Mouse (Mus musculus) layer of hippocampus, postnatal 36 days (tissue): Measurements from ENCODE around the gene Hdx. TPM values are rescaled to one million over a fixed set of nuclear protein-coding genes. Genes with fewer than 3 reads are reported as not detected.

Experiments used
- DNase-seq, 2 experiments: peaks; one replicate each; pipeline ENCODE4 v3.0.0; 2022
- total RNA-seq, 2 experiments: library from RNA; stranded (reverse); gene quantifications; 2 replicates each; pipeline ENCODE4 v1.2.3; 2021

The Hdx gene
- total RNA-seq, result 1 to 10 TPM; 3.5 to 3.6 TPM

DNA sequence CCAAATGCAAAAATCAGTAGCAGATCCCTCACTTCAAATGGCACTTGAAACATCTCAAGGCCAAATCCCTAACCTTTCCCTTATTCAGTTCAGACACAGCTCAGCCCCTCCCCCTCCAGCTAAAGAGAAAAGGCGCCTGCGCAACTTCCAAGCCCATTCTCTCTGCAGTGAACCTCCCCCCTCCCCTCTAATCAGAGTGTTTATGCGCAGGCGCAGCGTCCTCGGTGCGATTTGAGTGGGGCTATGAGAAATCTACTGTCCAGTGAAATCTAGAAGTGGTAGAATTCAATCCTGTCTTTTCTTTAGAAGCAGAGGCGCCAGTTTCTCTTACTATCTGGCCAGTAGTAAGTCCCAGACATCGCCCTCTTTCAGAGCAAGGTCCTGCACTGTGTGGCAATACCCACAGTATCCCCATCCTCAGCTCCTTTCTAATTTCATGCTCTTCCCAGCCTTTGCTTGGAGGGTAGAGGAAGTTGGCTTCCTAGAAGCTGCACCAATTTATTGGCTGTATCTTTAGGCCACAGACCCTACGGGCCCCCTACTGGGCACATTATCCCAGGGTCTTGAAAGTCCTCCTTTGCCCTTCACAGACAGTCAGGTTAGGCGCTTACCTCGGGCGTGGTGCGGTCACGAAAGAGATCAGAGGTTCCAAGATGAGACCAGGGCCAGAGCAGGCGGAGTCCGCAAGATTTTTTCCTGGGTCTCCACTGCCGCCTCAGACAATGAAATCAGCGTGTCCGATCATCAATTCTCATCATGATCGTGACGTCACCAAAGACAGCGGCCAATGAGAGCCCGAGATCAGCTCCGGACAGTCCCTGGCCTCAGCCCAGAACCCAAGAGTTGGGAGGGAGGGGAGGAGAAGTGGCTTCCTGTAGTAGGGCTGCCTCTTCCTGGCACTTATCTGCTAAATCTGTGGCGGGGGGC, at the start of gene Hdx:
Hdx (minus strand) TSS at position 724 of the 927 bp plus-strand sequence.
- peak; percentile 58 to 63 for DNase-seq

DNA sequence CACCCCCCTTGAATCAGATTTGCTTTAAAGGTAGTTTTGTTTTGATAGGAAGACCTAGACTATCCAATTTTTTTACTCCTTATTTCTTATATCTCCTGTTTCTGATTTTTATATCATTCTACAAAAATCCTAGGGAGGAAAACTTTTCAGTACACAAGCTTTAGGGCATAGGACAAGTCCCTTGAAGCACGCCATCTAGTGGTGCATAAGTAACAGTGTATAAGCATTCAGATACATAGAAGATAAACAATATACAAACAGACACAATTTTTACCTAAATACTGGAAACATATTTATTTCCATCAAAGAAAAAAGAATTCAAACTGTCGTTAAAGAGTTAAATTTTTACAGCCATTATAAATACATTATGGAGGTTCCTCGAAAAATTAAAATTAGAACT, 11.2 kb downstream of the Hdx start:
- no peak for DNase-seq

DNA sequence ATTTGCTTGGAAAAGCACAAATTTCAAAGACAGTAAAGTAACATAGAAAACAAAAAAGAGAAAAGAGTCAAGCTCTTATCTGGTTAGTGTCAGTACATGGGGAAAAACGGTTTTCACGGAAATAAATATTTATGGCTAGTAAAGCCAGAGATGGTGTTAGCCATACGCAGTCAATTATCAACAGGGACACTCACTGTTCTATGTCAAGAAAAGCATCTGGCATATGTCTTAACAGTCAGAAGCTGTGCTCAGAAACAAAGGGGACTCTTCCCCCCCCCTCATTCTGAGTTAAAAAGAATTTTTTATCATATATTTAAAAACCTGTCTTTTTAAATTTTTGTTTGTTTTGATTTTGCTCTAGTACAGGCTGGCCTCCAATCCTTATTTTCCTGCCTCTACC, 25.2 kb downstream of the Hdx start:
- DNase-seq, result no peak

DNA sequence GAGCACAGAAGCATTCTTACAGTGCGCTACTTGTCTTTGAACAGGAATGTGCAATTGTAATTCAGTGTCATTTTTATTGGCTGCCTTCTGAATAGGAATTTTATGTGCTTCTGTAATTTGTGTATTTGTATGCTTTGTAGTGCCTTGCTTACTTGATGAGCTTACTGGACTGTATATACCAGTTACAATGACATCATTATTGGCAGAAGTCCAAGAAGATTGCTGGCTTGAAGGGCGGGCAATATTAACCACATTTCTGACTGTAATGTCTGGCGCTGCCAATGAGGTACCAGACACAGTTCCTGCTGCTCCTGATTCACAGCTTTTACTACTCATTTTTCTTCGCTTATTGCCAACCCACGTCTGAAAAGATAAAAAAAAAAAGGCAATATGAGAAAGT, 36.5 kb downstream of the Hdx start:
- no peak for DNase-seq

DNA sequence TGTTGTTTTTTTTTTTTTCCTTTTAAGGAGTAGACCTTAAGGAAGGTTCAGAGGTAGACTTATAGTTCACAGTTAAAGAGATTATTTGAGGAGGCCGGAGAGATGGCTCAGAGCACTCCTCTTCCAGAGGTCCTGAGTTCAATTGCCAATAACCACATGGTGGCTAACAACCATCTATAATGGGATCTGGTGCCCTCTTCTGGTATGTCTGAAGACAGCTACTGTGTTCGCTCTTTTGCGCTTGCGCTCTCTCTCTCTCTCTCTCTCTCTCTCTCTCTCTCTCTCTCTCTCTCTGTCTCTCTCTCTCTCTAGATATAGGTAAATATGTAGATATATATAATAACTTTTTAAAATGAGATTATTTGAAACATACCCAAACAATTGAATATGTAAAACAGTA, 38.2 kb downstream of the Hdx start:
- no peak for DNase-seq

DNA sequence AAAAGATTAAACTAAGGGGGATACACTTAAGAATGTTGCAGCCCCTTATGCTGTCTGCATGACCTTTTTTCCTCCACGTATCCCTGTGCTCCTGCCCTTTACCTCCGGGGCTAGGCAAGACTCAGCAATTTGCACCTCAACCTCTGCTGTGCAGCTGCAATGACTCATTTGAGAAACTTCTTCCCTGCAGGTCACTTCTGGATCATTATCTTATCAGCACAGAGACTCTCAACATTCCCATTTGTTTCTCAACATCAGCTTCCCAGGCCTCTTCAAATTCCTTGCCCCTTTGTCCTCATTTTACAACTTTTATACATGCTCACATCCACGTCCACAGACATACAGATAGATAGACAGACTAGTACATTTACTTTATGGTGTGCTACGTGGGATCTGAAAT, 51.9 kb downstream of the Hdx start:
- no peak for DNase-seq

DNA sequence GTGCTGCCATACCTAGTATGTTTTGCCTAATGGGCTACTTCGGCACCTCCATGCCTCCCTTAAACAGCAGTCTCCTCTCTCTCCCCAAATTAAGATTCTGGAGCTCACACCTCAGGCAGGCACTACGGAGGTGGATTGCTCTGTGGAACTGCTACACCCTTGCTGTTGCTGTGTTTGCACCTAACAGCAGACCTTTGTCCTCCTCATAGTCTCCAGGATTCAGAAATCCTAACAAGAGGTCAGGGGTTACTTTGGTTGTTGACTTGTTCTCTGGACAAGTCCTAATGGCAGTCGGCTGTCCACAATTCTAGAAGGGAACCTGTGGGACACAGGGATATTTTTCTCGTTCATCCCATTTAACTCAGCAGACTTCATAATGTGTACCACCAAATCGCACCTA, 56.3 kb downstream of the Hdx start:
- no peak for DNase-seq

DNA sequence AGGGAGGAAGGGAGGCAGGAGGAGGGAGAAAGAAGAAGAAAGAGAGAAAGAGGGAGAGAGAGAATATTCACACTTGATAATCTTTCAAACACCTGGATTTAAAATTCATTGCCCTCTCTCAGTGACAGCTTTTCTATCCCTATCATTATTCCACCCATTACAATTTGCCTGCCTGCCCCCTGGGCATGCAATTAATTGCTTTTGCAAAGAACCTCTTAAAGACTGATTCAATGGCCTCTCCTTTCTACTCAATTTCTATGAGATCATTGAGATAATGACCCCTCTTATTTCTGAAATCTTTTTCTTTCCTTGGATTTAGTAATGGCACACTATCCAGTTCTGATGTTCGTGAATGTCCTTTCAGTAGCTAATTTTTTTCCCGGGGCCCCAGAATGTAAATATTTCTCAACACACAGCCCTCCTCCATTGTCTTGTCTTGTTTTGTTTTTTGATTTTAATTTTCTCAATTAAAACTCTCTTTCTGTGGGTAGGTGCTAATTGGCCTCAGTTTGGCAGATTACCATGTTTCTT, 99.2 kb downstream of the Hdx start:
- no peak for DNase-seq

DNA sequence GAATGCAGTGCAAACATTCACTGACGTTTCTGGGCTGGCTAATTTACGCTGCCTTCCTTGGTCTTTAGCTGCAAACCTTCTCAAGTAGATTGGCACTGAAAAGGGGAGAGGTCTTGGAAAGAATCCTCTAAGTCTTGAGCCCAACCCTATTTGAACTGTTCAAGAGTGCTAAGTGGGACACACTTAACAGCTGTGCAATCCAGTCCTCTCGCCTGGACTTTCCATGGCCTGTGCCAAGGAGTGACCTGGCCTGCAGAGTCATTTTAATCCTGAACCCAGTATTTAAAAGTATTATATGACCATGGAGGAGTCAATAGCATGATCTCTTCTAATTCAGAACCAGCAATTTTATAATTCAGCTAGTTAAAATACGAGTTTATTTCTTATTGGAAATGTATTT, 109.3 kb downstream of the Hdx start:
- DNase-seq, result no peak

DNA sequence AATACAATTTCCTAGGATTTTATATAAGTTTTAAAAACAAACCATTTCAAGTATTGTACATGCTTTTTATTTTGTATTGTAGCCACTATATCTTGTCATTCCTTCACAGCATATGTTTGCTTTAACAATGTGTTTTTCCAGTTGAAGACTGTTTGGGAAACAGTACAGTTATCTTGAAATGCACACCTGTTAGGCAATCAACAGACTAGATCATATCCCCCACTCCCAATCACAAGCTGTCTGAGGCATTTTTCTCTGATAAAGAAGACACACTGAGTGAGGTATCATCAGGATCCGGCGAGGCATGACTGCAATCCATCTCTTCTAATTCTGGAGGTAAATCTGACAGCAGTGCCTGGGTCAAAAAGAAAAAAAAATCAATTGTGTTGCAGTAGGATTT, 119.8 kb downstream of the Hdx start:
- no peak for DNase-seq

DNA sequence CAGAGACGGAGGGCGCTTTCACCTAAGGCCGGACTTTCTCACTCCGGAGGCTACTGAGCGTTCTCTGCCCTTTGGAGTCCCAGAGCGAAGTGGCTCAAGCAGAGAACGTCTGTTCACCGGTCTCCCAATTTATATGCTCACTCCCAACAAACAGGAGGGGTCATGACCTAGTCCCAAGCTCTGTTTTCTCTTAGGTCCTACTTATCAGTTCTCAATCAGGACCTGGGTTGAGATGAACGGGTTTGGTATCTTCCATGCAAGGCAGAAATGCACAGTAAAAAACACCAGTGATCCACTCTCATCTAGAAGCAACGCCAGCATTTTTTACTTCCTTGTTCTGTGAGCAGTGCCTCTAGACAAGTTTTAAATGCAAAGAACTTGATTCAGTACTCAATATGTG, 159.0 kb downstream of the Hdx start, which contains the start of gene Rps6ka6:
Rps6ka6 (minus strand) TSS at position 101 of the 400 bp plus-strand sequence.
- no peak for DNase-seq

Other genes with a start within 250 kb of the Hdx start
- gene Rps6ka6, start 159.1 kb downstream of the Hdx start, total RNA-seq, result 1 to 10 TPM; 5.2 to 5.5 TPM
- not detected for gene Gm45194, start 194.3 kb upstream of the Hdx start, total RNA-seq